Mouse (Mus musculus) thymus, postnatal 4 days (tissue): ENCODE results near the gene Tbc1d22a.

Source experiments
- DNase-seq: peaks from one replicate; pipeline ENCODE4 v3.0.0; 2021

Tbc1d22a gene

GRCm38 (mm10) chr15:86468082-86468481 lies 253.8 kb downstream of the Tbc1d22a start:
- DNase-seq, result no peak

DNA sequence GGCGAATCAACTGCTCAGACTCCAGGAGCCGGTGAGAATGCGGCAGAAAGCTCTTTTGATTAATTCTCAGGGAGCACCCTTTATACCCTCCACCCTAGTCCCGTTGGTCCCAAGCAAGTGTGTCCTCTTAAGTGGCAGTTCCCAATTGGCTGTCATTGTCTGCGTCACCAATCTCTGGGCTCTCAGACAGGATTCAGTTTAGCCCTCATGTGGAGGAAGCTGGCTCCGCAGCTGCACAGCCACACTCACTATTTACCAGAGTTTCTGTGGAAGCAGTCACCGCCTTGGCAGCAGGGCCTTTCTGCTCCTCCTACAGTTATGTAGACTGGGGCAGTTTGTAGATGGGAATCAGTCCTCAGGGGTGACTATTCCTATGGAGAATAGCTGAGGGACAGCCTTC lies 256.9 kb downstream of the Tbc1d22a start:
- no peak for DNase-seq

DNA sequence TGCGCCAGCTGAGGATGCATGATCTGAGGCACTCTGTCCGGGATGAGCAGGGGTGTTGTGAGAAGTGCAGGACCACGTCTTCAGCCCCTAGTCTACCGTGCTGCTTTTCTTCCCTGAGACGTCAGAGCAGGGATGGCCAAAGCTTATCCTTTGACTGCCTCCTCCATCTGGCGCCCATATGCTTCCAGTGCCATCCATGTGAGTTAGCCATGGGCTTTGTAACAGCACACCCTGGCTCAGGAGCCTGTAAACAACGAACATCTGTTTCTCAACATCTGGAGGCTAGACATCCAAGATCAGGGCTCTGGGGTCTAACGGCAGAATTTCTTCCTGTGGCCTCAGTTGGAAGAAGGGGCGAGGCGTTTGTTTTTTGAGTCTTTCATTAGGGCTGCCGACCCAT lies 259.2 kb downstream of the Tbc1d22a start:
- DNase-seq, result no peak

GRCm38 (mm10) chr15:86474951-86475350 lies 260.7 kb downstream of the Tbc1d22a start:
- no peak for DNase-seq

DNA sequence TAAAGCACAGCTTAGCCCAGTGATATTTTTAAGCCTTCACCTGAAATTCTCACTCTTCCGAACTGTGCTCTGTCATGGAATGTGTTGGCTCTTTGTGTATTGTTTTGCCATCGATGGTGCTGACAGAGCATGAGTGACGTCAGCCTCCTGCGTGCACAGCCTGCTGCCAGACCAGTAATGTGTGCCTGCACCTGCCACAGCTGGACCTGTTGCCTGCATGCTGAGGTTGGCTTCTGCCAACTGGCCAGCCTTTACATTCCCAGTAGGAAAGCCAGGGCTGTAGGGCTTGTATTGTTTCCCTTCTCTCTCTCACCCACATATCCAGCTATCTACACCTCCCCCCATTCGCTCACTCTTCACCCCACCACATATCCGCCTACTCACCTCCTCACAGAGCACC lies 262.2 kb downstream of the Tbc1d22a start:
- DNase-seq, result no peak

GRCm38 (mm10) chr15:86477032-86477431 lies 262.8 kb downstream of the Tbc1d22a start:
- DNase-seq, result no peak

- no peak for DNase-seq
Measured at GRCm38 (mm10) chr15:86477471-86477992, 263.3 kb downstream of the Tbc1d22a start.

GRCm38 (mm10) chr15:86478685-86479502 lies 264.6 kb downstream of the Tbc1d22a start:
- DNase-seq, result no peak

GRCm38 (mm10) chr15:86482362-86482761 lies 268.1 kb downstream of the Tbc1d22a start:
- DNase-seq, result no peak

DNA sequence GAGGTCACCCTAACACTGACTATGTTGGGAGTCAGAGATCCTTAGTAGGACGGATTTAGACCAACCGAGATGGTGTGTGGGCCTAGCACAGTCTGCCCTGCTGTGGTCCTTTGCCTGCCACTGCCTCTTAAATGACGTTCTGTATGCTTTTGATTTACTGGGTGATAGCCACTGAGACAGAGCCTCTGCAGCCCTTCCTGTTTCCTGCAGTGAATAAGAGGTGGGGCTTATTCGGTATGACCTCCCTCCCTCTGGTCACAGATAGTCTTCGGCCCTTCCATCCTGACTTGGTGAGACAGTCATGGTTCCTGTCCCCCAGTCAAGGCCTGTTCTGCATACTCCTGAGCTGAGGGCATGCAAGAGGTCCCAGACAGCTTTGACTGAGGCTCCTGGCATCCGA lies 271.6 kb downstream of the Tbc1d22a start:
- no peak for DNase-seq

- no peak for DNase-seq
Measured at GRCm38 (mm10) chr15:86487359-86487758, 273.1 kb downstream of the Tbc1d22a start.

- DNase-seq, result no peak
Measured at GRCm38 (mm10) chr15:86491434-86492099, 277.3 kb downstream of the Tbc1d22a start.

- no peak for DNase-seq
Measured at GRCm38 (mm10) chr15:86492636-86493035, 278.4 kb downstream of the Tbc1d22a start.

- DNase-seq, result no peak
Measured at GRCm38 (mm10) chr15:86496209-86496608, 281.9 kb downstream of the Tbc1d22a start.

DNA sequence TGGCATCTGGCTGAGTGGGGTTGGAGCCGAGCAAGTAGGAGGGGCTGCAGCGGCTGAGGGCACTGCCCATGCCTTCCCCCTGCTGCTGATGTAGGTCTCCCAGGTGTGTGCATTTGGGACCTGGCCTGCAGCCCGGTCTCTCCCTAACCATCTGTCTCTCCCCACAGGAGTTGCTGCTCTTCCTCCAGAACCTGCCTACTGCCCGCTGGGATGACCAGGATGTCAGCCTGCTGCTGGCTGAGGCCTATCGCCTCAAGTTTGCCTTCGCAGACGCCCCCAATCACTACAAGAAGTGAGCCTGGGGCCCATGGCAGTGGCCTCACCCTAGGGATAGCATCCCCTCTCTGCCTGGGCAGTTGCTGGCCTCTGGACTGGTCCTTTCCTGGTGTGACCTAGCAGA lies 282.4 kb downstream of the Tbc1d22a start:
- DNase-seq, result no peak

- no peak for DNase-seq
Measured at GRCm38 (mm10) chr15:86500536-86500935, 286.3 kb downstream of the Tbc1d22a start.

GRCm38 (mm10) chr15:86503413-86503812 lies 289.2 kb downstream of the Tbc1d22a start:
- no peak for DNase-seq

DNA sequence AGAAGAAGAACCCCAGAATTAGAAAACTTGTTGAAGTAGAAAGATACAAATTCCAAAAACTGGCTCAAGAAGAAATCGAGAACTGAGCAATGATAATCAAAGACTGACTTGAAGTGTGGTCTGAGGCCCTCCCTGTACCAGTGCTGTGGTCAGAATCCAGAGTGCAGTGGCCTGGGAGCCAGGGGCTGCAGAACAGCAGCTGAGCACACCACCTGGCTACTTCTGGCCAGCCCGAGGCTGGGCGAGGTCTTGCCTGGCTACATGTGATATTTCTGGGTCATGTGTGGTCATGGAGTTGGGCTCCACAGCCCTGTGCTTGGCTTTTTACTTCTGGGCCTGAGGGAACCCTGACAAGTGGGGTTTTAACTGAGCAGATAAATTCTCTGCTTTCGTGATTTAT lies 292.4 kb downstream of the Tbc1d22a start:
- no peak for DNase-seq

- no peak for DNase-seq
Measured at GRCm38 (mm10) chr15:86507546-86507945, 293.3 kb downstream of the Tbc1d22a start.

- no peak for DNase-seq
Measured at GRCm38 (mm10) chr15:86508406-86509176, 294.3 kb downstream of the Tbc1d22a start.

GRCm38 (mm10) chr15:86509601-86510000 lies 295.3 kb downstream of the Tbc1d22a start:
- no peak for DNase-seq

- DNase-seq, result no peak
Measured at GRCm38 (mm10) chr15:86511181-86511580, 296.9 kb downstream of the Tbc1d22a start.

DNA sequence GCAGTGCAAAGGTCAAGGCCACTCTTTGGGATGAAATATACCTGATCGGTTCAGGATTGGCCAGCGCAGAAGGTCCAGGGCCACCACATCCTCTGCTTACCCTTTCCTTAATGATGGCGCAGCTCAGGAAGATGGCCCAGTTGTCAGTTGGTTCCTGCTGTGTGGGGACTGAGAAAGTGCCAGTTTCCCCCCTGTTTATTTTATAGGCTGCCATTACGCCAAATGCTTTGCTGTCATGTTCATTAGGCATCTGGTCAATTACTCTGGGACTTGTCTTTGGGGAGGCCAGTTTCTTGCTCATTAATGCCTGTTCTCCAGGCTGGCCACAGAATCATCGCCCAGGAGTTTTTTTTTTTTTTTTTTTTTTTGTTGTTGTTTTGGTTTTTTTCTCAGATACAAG lies 299.1 kb downstream of the Tbc1d22a start:
- DNase-seq, result no peak
